Mouse (Mus musculus) layer of hippocampus, adult 2 months (tissue): ENCODE measurements at regions not wholly inside any gene's neighbourhood (a gene's known extent, or its start where the extent isn't known, plus 50 kb on each side); places are given as distances from the start of the nearest gene placed in this dataset.

ENCODE experiments used
- DNase-seq, 2 experiments: peaks; one replicate each; pipeline ENCODE4 v3.0.0; 2022; ENCODE audit warnings: low spot score in 2 of 2
- H3K27ac ChIP-seq: fragments of 200-600 bp; 2 replicates; pipeline ENCODE4 v1.8.1; 2022
- H3K4me3 ChIP-seq: fragments of 200-600 bp; 2 replicates; pipeline ENCODE4 v1.8.1; 2022; ENCODE audit warnings: mild to moderate bottlenecking
- CTCF ChIP-seq: fragments of 200-600 bp; conservative IDR thresholded peaks from 2 replicates; pipeline ENCODE4 v1.8.1; 2022; ENCODE audit warnings: antibody characterized with exemption, mild to moderate bottlenecking, moderate library complexity

DNA sequence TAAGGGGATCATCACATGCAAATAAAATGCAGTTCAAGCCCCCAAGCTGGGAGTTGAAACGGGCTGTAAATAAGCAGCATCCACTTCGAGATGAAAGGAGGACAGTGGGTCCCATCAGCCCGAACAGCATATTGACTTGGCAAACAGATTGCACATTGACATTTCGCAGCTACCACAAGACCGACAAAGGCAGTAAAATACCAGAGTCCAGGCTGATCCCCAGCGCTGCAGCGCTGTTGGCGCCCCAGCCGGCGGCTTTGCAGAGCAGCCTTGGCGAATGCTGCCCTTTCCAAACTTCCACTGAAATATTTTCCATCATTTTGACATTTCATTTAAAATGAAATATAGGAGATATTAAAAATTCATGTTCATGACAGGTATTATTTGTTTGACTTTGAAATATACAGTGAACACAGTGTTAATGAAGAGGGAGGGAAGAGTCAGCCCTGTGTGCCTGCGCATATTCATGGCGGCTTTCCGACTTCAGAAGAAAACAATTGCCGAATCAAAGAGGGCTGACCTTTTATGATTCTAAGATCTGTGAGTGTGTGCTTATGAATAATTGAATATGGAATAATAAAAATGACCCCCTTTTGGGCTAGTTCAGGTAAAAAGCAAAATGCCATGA is 98.4 kb downstream of the Sqor start:
- TF ChIP-seq CTCF, result no peak; the same call in 1 of the 2 replicates
- DNase-seq, result no peak
- Histone ChIP-seq H3K27ac (no peak overlapping the region), H3K4me3 (no peak overlapping the region)

DNA sequence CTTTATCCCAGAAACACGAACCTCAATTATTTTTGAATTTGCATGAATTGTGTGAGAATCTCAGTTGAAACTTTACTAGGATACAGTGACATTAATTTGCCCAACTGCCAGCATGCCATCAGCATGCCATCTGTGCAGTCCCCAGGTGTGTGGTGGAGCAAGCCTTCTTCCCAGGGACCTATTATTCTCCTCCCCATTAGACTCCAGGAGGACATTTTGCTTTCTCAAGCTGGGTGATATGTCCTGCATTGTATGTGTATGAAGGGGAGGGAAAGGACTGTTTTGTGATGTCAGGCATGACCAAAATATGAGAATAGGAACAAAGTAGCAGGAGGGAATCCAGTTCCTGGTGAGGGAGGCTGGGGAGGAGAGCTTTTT is 98.9 kb downstream of the Sqor start:
- Histone ChIP-seq H3K4me3 (no peak overlapping the region), H3K27ac (no peak overlapping the region)
- no peak for DNase-seq
- no peak for TF ChIP-seq CTCF

DNA sequence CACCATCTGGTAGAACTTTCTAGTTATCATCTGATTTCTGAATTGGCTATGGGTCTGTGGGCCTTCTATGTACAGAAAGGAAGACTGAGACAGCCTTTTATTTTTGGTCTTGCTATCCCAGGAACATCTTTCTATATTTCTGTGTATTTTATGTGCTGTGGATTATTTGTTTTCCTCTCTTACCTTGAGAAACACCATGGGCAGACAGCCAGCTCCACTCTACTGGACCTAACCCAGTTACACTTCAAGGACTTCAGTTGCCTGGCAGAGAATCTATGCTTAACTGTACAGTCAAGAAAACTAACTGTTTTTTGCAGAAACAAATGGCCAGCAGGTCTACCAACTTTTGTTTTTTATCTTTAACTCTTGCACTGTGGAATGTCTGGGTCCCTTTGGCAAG is 122.1 kb downstream of the Sqor start:
- no peak overlapping the region for H3K27ac ChIP-seq
- H3K4me3 ChIP-seq, result no peak overlapping the region
- TF ChIP-seq CTCF, result no peak
- no peak for DNase-seq

DNA sequence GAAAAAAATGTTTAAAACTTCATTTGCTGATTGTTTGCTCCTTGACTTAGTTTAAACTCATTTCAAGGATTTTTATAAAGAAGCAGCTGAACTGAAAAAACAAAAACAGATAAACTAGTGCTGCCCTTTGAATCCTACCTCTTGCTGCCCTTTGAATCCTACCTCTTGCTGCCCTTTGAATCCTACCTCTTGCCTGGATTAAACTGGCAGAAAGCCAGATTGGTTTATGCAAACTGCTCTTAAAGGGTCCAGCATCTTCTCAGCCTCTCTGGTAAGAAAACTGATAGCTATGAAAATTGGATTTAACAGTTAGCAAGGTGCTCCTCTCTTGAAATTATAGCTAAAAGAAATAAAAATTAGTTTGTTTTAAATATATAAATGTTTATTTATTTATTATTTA is 122.5 kb downstream of the Sqor start:
- no peak overlapping the region for H3K4me3 ChIP-seq

DNA sequence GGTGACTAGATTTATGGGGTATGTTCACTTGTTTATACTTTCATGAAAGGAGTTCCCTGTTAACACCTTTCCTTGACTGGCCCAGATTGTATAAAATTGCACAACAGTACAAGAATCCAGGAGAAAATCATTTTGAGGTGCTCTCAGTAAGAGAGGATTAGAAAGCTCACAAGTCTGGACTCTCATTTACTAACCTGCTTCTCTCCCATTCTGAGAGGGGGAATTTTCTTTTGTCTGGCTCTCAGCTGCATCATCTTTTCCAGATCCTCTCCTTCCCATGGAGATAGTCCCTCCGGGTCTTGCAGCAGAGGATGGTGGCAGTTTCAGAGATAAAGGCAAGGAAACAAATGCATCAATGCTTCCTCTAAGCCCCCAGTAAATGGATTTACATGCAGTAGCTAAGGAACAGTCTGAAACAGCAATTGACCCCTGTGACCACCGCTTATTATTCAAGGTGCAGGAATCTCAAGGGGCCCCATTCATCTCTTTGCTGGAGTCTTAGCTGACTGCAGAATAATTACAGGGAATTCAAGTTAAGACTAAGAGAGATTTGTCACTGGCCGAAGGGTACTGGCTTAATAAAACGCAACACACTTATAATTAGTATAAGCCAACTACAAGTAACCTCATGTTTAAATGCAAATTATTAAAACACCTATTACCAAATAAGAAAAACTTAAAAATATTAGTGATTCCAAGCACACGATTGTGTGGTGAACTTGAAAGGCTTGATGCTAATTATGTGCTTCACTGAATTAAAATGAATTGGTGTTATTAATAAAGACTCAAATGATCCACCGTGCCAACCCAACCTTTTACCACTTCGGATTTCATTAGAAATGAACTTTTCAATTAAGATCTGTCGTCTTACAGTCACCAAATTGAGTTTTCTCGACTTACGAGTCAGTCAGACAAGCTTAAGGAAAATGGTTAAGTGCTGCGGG is 140.4 kb downstream of the Sqor start:
- Histone ChIP-seq H3K4me3 (no peak overlapping the region), H3K27ac (no peak overlapping the region)
- DNase-seq, result no peak
- TF ChIP-seq CTCF, result no peak

More for the DNA sequence above, 122.5 kb downstream of the Sqor start:
- no peak for DNase-seq
- no peak overlapping the region for H3K27ac ChIP-seq
- no peak for TF ChIP-seq CTCF

DNA sequence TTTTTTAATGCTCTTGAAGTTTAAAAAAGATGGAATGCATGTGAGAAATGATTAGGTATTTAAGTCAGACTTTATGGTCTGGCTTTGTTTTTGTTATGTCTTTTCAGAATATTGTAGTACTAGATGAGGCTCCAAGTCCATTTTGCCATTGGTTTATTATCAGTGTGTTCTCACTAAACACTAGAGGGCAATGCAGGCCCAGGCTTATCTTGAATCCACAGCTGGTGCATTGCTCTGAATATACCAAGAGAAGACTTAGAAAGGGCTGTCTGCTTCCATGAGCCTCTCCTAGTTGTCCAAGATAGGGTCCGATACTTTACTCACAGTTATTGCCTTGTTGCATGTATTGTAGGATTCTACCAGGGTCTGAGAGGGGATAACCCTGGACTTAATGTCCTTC is 151.7 kb downstream of the Sqor start:
- Histone ChIP-seq H3K27ac (no peak overlapping the region), H3K4me3 (no peak overlapping the region)
- DNase-seq, result peak; percentile 41 to 50
- TF ChIP-seq CTCF, result peak; percentile 82

DNA sequence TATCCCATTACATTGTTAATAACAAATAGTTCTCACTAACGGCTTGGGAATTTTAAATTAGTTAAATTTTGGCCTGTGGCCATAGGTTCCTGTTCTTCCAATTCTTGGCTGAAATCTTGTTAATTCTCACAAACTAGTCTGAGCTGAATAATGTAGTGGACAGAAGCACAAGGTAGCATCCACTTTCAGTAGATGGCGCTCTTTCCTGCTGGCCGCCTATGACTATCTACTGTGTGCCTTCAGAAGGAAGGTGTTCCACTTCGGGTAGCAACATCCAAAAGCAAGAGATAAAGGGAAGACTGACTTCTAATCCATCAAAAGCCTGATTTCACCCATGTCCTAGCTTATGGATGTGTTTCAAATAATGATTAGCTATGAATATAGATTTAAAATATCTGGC is 172.9 kb downstream of the Sqor start:
- peak; percentile 13 to 38 for DNase-seq
- peak; percentile 81 for TF ChIP-seq CTCF
- Histone ChIP-seq H3K4me3 (no peak overlapping the region), H3K27ac (no peak overlapping the region)

DNA sequence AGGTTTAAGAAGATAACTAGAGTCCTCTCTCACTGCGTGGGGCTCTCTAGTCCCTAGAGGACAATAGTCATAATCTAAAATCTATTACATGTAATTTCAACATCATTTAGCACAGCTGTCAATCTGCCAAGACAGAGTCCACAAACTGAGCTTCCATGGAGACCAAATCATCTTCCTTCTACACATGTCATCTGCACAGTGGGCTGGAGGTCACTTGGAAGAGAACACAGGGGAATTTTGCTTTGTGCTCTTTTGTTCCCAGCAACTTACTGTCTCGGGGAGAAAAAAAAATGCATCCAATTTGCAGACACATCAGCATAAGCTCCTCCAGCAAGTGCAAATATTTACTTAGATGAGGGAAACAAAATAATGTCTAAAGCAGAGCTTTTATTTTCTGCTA is 179.8 kb downstream of the Sqor start:
- H3K27ac ChIP-seq, result no peak overlapping the region
- no peak for DNase-seq
- TF ChIP-seq CTCF, result no peak
- no peak overlapping the region for H3K4me3 ChIP-seq

DNA sequence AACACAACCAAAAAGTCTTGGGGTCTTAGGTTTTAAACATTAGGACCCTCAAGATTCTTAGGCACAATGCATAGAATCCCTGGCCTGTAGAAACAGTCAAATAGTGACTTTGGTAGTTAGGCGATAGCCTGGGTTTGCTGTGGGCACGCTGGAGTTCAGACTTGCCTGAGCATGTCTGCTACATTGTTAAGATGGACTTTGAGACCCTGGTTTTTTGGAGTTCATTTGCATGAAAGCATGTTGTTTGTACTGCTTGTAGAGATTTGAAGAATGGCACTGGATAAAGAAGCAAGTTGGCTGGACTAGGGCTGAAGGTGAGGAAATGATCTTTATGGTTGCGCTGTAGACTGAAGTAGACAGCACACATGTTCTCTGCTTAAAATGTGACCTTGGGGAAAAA is 180.9 kb downstream of the Sqor start:
- no peak for TF ChIP-seq CTCF
- no peak for DNase-seq
- no peak overlapping the region for H3K4me3 ChIP-seq
- H3K27ac ChIP-seq, result no peak overlapping the region

DNA sequence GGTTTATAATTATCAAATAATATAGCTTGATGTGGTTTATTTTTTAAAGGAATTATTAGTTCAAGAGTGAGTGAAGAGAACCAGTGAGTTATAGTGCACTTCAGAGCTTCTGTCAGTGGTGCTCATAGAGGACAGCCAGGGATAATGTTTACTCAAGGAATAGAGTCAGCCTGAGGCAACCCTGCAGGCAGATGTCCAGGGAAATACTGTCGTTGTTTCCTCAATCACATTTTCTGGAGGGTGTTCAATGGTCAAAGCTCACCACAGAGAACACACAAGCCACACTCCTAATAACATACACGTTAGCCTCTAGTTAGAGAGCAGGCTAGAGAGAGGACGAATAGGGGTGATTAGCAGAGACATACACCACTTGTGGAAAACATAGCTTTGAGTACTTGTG is 184.0 kb downstream of the Sqor start:
- H3K27ac ChIP-seq, result no peak overlapping the region
- no peak for DNase-seq
- TF ChIP-seq CTCF, result no peak

DNA sequence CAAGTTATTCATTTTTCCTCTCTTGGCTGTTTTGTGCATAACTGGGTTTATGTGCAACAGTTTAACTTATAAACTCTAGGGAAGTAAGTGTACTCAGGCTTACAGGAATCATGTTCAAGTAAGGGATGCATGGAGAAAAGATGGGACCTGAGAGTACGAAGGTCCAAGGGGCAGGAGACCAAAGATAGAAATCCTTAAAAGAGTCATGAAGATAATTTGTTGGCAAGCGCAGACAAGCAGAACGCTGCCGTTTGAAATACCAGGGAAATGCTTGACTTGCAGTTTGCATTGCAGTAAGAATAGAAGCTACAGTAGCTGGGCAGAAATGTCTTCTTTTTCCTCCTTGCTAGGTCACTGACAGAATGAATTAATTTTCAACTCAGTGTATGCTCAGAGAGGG is 196.7 kb downstream of the Sqor start:
- H3K4me3 ChIP-seq, result no peak overlapping the region
- DNase-seq, result no peak
- H3K27ac ChIP-seq, result no peak overlapping the region; the same call in 1 of the 2 replicates
- no peak for TF ChIP-seq CTCF

More for the DNA sequence above, 184.0 kb downstream of the Sqor start:
- H3K4me3 ChIP-seq, result no peak overlapping the region

DNA sequence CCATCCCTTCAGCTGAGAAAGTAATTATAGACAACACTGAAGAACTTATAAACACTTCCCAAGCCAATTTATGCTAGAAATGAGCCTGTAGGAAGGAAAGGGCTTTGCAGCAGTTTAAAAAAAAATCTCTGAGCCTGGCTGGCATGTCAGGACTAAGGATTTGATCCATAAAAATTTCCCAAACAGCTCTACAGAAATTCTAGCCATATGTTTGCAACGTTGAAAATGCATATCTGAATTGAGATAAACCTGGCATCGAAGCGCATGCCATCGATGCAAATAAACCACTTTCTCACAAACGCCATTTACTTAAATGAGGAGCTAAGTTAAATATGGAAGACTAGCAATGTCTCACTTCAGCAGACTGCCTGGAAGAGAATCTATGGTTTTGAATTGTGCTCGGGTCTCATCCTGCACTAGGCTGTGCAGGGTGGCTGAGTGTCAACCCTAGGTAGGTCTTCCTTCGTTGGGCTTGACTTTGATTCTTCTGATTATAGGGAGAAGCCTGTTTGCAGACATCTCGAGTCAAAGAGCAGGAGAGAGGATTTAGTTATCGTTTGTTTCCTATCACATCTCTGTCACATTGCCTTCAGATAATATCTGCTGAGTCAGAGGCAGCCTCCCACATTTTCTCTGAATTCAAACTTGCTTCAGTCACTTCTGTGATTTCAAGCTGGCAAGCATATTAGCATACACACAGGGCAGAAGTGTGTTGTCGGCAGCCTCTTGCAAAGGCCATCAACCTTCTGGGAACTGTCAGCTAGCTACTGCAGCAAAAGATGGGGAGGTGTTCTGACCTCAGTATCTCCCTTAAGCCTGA is 204.0 kb downstream of the Sqor start:
- H3K27ac ChIP-seq, result peak overlapping the region; percentile 88

More for the DNA sequence above, 204.0 kb downstream of the Sqor start:
- TF ChIP-seq CTCF, result peak; percentile 17
- H3K4me3 ChIP-seq, result no peak overlapping the region
- peak; percentile 26 to 47 for DNase-seq
